Mouse (Mus musculus) liver, adult 2 months (tissue): ENCODE data around the gene Sys1. TPM values are rescaled to one million over a fixed set of nuclear protein-coding genes. Genes with fewer than 3 reads are reported as not detected.

Source experiments
- DNase-seq: peaks from one replicate; pipeline ENCODE4 v3.0.0-alpha.2; 2011; ENCODE audit warnings: low read depth, low spot score; ENCODE audit errors: extremely low read depth
- H3K27ac ChIP-seq: fragments of 200-500 bp; replicated peaks from 2 replicates; pipeline ENCODE4 v1.5.1; 2012; ENCODE audit warnings: low read depth, mild to moderate bottlenecking, control low read depth, inconsistent platforms, low read length; ENCODE audit not compliant: insufficient read depth
- H3K27me3 ChIP-seq: fragments of 200-500 bp; 2 replicates; pipeline ENCODE4 v1.6.1; 2012; ENCODE audit warnings: mild to moderate bottlenecking, moderate library complexity, low read length, inconsistent platforms; ENCODE audit not compliant: control insufficient read depth, insufficient read depth
- H3K36me3 ChIP-seq: fragments of 200-500 bp; 2 replicates; pipeline ENCODE4 v1.6.1; 2012; ENCODE audit warnings: low read length, inconsistent platforms; ENCODE audit not compliant: control insufficient read depth, insufficient read depth
- H3K4me1 ChIP-seq: fragments of 200-500 bp; 2 replicates; pipeline ENCODE4 v1.6.1; 2011; ENCODE audit warnings: low read length; ENCODE audit not compliant: control insufficient read depth, insufficient read depth
- H3K4me3 ChIP-seq: fragments of 200-500 bp; 2 replicates; pipeline ENCODE4 v1.5.1; 2011; ENCODE audit warnings: low read depth, mild to moderate bottlenecking, control low read depth, low read length, moderate library complexity; ENCODE audit not compliant: insufficient read depth
- H3K79me2 ChIP-seq: fragments of 200-500 bp; 2 replicates; pipeline ENCODE4 v1.6.1; 2012; ENCODE audit warnings: inconsistent platforms, mild to moderate bottlenecking, low read length, moderate library complexity; ENCODE audit not compliant: control insufficient read depth, insufficient read depth
- H3K9ac ChIP-seq: fragments of 200-500 bp; 2 replicates; pipeline ENCODE4 v1.6.1; 2012; ENCODE audit warnings: low read depth, mild to moderate bottlenecking, control low read depth, inconsistent platforms, low read length
- CTCF ChIP-seq: fragments of 200-500 bp; IDR thresholded peaks from 2 replicates; pipeline ENCODE4 v1.5.1; 2011; ENCODE audit warnings: low read depth, low read length, control low read depth
- POLR2A ChIP-seq: fragments of 200-500 bp; IDR thresholded peaks from 2 replicates; pipeline ENCODE4 v1.6.1; 2011; ENCODE audit warnings: low read length, control low read depth; ENCODE audit not compliant: insufficient read depth; ENCODE audit errors: extremely low read depth
- WGBS: fragments of 180-500 bp; shearing (Covaris S2); methylation state at CpG from one replicate; pipeline ENCODE4 v1.1.7; 2018; 5-methylcytosine and 5-hydroxymethylcytosine counted together
- polyA plus RNA-seq: library from polyadenylated mRNA; depleted of rRNA; stranded (reverse); fragments of >200 nt; gene quantifications from 2 replicates; pipeline ENCODE4 v1.2.3, GENCODE M21; 2012
- total RNA-seq: library from RNA; depleted of rRNA; stranded (reverse); fragments of >200 nt; gene quantifications from 2 replicates; pipeline ENCODE4 v1.2.3, GENCODE M21; 2014

The Sys1 gene
- total and polyA plus RNA-seq, 2 experiments, result 33.7 to 145 TPM

GRCm38 (mm10) chr2:164455421-164456190 lies 1.2 kb upstream of the Sys1 start:
- 26% methylated on average over 6 of the region's 6 CpGs for WGBS
- DNase-seq, result peak; percentile 85
- peak overlapping the region; percentile 99 for H3K27ac ChIP-seq

DNA sequence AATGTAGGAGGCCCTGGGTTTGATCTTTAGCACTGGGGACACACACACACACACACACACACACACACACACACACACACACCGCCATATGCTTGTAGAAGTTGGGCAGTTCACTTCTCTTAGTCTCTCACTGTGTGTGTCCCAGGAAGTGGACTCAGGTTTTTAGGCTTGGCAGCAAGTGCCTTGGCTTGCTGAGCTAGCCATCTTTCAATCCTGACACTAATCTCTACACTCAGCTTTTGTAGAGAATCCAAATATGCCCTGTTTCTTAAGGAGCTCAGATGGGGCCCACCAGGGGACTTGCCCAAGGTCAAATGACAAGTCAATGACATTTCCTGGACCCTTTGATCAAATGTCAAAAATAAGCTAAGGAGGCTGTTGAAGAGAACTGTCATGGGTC lies 351 bp upstream of the Sys1 start:
- no peak overlapping the region for H3K4me3 ChIP-seq
- peak overlapping the region; percentile 99 for H3K27ac ChIP-seq
- peaks cover 24% of the 10 kb centered on the region for H3K4me1 ChIP-seq
- DNase-seq, result peak; percentile 65
- no peaks in the 10 kb centered on the region for H3K36me3 ChIP-seq
- H3K27me3 ChIP-seq, result no peaks in the 10 kb centered on the region
- TF ChIP-seq POLR2A (no peak), CTCF (no peak)
- H3K79me2 ChIP-seq, result peaks cover 4% of the 10 kb centered on the region; the same call in 1 of the 2 replicates
- WGBS, result 41% methylated on average over 1 of the region's 1 CpGs
- H3K9ac ChIP-seq, result peak overlapping the region; percentile 67

More at GRCm38 (mm10) chr2:164455421-164456190, 1.2 kb upstream of the Sys1 start:
- H3K9ac ChIP-seq, result peak overlapping the region; percentile 34
- H3K36me3 ChIP-seq, result no peaks in the 10 kb centered on the region
- H3K4me1 ChIP-seq, result peaks cover 24% of the 10 kb centered on the region
- H3K4me3 ChIP-seq, result peak overlapping the region; percentile 17; the same call in 1 of the 2 replicates
- TF ChIP-seq CTCF, result no peak
- no peak for TF ChIP-seq POLR2A
- no peaks in the 10 kb centered on the region for H3K79me2 ChIP-seq
- H3K27me3 ChIP-seq, result no peaks in the 10 kb centered on the region

DNA sequence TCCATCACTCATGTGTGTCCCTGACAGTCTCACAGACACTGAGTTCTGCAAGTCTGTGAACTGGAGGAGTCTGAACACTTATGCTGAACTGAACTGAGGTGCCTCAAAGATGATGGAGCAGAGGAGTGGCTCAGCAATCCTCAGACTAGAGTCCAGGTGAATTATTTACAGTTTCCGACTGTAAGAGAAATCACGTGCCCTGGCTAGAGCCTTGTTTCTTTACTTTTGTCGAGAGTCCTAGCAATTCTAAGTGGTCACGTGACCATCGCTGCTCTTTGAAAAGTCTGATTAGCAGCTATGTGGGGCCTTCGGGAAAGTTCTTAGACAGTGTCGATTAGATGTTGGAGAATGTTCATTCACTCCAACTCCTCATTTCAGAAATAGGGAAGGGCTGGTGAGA lies 1.2 kb downstream of the Sys1 start:
- peak; percentile 97 for DNase-seq
- Histone ChIP-seq H3K27ac (peak overlapping the region; percentile 99), H3K36me3 (no peaks in the 10 kb centered on the region), H3K4me3 (peak overlapping the region; percentile 21), H3K9ac (peak overlapping the region; percentile 80), H3K4me1 (peaks cover 29% of the 10 kb centered on the region), H3K79me2 (peaks cover 6% of the 10 kb centered on the region; the same call in 1 of the 2 replicates), H3K27me3 (no peaks in the 10 kb centered on the region)
- WGBS, result 13% methylated on average over 7 of the region's 7 CpGs
- TF ChIP-seq CTCF, result no peak
- no peak for TF ChIP-seq POLR2A

GRCm38 (mm10) chr2:164458535-164458934 lies 1.8 kb downstream of the Sys1 start:
- Histone ChIP-seq H3K9ac (peak overlapping the region; percentile 25; the same call in 1 of the 2 replicates), H3K4me3 (no peak overlapping the region), H3K4me1 (peaks cover 29% of the 10 kb centered on the region), H3K36me3 (no peaks in the 10 kb centered on the region; the same call in 1 of the 2 replicates), H3K27me3 (no peaks in the 10 kb centered on the region), H3K27ac (peak overlapping the region; percentile 99), H3K79me2 (peaks cover 6% of the 10 kb centered on the region; the same call in 1 of the 2 replicates)
- 16% methylated on average over 8 of the region's 8 CpGs for WGBS
- TF ChIP-seq POLR2A (no peak), CTCF (no peak)
- peak; percentile 100 for DNase-seq

- peak within 1 kb of the TSS; percentile 90 for H3K27ac ChIP-seq
- under 1% methylated on average over 79 of the region's 79 CpGs for WGBS
- peaks cover 6% of the 10 kb centered on the region; the same call in 1 of the 2 replicates for H3K79me2 ChIP-seq
- peaks cover 4% of the 10 kb centered on the region; the same call in 1 of the 2 replicates for H3K36me3 ChIP-seq
- peak; percentile 95 for DNase-seq
- peaks cover 18% of the 10 kb centered on the region for H3K4me1 ChIP-seq
- peak within 1 kb of the TSS; percentile 95 for H3K4me3 ChIP-seq
- peak within 1 kb of the TSS; percentile 89 for H3K9ac ChIP-seq
- no peaks in the 10 kb centered on the region for H3K27me3 ChIP-seq
- TF ChIP-seq POLR2A (peak; percentile 67), CTCF (peak; percentile 64)
These were observed 4.2 kb downstream of the Sys1 start, which contains the start of gene Gm20458 for GRCm38 (mm10) chr2:164460745-164461551. TSS of gene Gm20458 (plus strand) at chr2:164460967.
